Mouse (Mus musculus) adrenal gland, adult 18-20 months (tissue): ENCODE measurements around the gene Dand5. TPM values are rescaled to one million over a fixed set of nuclear protein-coding genes. Genes with fewer than 3 reads are reported as not detected.

Experiments
- DNase-seq, 2 experiments: peaks; one replicate each; pipeline ENCODE4 v3.0.0; 2021 to 2022; ENCODE audit warnings: low spot score in 2 of 2
- total RNA-seq, 2 experiments: library from RNA; stranded (reverse); gene quantifications; 1 replicate in 1 of 2; 2 replicates in 1 of 2; pipeline ENCODE4 v1.2.3; 2021

The Dand5 gene
- total RNA-seq, 2 experiments from 2014 or later: 10.6 to 10.8 TPM

GRCm38 (mm10) chr8:84806031-84806430, 16.6 kb downstream of the Dand5 start:
- no peak for DNase-seq

- DNase-seq: peak; percentile 70 to 78
These were observed 22.4 kb downstream of the Dand5 start, which contains the start of gene Nfix for GRCm38 (mm10) chr8:84799999-84800831. Gene Nfix (minus strand): TSS chr8:84800344.

- peak; percentile 64 to 68 for DNase-seq
These were observed 23.3 kb downstream of the Dand5 start for GRCm38 (mm10) chr8:84799136-84799931.

- no peak for DNase-seq
These were observed 24.0 kb downstream of the Dand5 start for GRCm38 (mm10) chr8:84798446-84799135.

- DNase-seq: no peak
These were observed 24.7 kb downstream of the Dand5 start for GRCm38 (mm10) chr8:84797971-84798370.

- DNase-seq: no peak
These were observed 25.3 kb downstream of the Dand5 start for GRCm38 (mm10) chr8:84797256-84797797.

GRCm38 (mm10) chr8:84794486-84794885, 28.1 kb downstream of the Dand5 start:
- no peak for DNase-seq

GRCm38 (mm10) chr8:84793791-84794485, 28.7 kb downstream of the Dand5 start:
- DNase-seq: no peak

GRCm38 (mm10) chr8:84793134-84793533, 29.5 kb downstream of the Dand5 start:
- DNase-seq: no peak

- DNase-seq: no peak
These were observed 30.1 kb downstream of the Dand5 start for GRCm38 (mm10) chr8:84792429-84792947.

- no peak for DNase-seq
These were observed 32.1 kb downstream of the Dand5 start for GRCm38 (mm10) chr8:84790537-84790936.

- DNase-seq: no peak
These were observed 32.7 kb downstream of the Dand5 start for GRCm38 (mm10) chr8:84789855-84790486.

GRCm38 (mm10) chr8:84789345-84789744, 33.3 kb downstream of the Dand5 start:
- DNase-seq: no peak

GRCm38 (mm10) chr8:84788896-84789295, 33.7 kb downstream of the Dand5 start:
- DNase-seq: no peak

GRCm38 (mm10) chr8:84787523-84788302, 34.9 kb downstream of the Dand5 start:
- DNase-seq: no peak

GRCm38 (mm10) chr8:84786801-84787467, 35.7 kb downstream of the Dand5 start:
- DNase-seq: no peak

- DNase-seq: no peak
These were observed 36.6 kb downstream of the Dand5 start for GRCm38 (mm10) chr8:84785756-84786677.

- DNase-seq: no peak
These were observed 37.2 kb downstream of the Dand5 start for GRCm38 (mm10) chr8:84785506-84785755.
